Mouse (Mus musculus): ENCODE results near the gene Rufy1.
A peak's percentile ranks its signal among the peaks of the same experiment; 100 is the strongest.
"Not testable (repeated sequence)": the region's sequence is repeated elsewhere in the genome, so short reads cannot be mapped to it uniquely, and the experiment has no call there.

Rufy1 gene

DNA sequence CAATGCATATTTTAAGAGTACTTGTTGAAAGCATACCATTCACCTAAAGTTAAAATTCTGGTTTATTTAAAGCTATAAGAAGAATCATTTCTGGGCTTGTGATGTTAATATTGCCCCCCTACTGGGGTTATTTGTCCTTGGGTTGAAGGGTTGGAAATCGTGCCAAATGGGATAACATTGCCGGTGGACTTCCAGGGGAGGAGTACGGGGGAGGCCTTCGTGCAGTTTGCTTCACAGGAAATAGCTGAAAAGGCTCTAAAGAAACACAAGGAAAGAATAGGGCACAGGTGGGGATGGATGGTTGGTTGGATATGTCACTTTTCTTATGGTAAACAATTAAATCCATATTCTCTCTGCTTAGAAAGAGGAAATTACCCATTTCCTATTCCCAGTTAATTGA lies 49.6 kb downstream of the Rufy1 start:
- no peak for DNase-seq (ENCODE audit: low read depth, low spot score)

DNA sequence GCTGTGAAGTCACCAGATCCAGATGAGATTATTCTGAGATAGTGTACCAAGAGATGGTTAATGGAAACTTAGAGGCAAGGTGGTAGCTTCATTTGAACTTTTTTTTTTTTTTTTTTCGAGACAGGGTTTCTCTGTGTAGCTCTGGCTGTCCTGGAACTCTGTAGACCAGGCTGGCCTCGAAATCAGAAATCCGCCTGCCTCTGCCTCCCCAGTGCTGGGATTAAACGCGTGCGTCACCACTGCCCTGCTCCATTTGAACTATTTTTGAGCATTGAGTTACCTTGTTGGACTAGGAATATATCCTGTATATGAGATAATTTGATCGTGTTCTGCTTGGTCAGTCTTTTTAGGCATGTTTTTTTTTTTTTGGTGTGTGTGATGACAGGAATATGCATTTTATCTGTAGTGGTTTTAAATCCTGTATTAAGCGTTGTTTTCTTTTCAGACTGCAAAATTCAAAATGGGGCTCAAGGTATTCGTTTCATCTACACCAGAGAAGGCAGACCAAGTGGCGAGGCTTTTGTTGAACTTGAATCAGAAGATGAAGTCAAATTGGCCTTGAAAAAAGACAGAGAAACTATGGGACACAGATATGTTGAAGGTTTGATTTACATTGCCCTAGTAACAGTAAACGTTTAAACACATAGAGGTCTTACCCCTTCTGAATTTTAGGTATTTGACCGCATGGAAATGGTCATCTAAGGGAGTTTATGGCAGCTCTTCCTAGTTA lies 51.7 kb downstream of the Rufy1 start:
- DNase-seq (ENCODE audit: low read depth, low spot score) = no peak

DNA sequence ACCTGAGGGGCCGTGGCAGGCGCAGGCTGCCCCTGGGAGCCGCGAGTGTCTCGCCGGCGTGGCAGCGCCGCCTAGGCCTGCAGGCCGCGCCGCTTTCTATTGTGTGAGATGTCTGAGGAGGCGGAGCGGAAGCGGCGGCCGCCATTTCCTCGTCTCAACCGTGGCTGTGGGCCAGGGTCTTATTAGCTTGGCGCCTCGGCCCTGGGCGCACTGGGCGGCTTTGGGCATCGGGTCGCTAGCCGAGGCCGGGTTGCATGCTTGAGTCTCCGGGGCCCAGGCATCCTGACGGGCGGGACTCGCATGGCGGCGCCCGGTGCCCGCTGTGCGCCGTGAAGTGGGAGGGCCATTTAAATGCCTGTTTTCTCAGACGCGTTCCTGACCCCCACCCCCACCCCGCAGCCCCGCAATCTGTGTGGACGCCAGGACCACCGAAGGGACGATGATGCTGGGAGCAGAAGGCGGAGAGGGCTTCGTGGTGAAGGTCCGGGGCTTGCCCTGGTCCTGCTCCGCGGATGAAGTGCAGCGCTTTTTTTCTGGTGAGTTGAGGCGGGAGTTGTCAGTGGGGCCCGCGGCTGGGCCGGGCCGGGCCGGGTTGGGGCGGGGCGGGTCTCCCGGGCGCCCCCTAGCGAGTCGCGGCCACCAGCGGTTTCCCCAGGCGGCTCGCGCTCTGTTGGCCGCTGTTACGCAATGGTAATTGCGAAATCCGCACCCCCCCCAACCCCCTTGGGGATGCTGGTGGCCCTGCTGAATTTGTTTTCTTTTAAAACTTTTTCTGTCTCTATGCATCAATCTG lies 52.8 kb downstream of the Rufy1 start:
- DNase-seq (ENCODE audit: low read depth, low spot score) = peak; percentile 47

DNA sequence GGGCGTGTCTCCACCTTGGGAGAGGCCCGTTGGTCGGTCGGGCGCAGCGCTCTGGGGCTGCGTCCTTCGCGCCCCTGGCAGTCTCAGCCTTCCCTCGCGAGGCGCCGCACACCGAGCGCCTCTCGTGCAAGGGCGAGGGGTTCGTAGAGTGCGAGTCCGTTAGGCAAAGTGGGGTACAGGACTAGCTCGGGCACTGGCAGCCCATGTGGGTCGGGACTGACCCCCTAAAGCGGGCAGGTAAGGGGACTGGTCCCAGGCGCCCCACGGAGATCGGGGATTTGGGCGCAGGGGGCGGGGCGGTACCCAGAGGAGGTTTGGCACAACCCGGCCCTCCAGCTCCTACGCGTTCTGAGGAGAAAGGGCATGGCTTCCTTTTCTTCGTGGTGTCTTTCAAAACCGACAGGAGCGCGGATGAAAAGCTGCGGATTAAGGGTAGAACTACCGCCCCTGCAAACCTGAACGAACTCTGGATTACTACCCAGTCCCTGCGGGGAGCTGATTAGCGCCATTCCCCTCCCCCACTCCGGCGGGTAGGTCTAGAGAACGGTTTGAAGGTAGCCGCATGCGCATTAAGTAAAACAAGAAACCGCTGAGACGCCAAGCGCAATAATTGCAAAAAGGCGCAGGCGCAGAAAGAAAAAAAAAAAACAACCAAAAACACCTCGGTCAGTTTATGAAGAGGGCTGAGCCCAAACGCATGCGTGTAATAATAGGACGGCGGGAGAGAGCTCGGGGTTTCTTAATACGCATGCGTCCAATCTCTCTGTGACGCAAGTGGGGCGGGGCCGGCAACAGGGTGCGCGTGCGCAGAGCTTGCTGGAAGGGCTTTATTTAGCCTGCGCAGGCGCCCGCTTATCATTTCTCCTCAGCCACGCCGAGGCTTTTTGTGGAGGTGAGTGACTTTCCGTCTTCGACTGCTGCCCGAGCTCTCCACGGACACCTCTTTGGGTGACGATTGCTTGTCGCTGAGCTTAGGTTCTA lies 53.7 kb downstream of the Rufy1 start, which contains the start of gene Hnrnph1:
Gene Hnrnph1 (plus strand): TSS at position 80 of the 981 bp plus-strand sequence.
- DNase-seq (ENCODE audit: low read depth, low spot score) = peak; percentile 98

DNA sequence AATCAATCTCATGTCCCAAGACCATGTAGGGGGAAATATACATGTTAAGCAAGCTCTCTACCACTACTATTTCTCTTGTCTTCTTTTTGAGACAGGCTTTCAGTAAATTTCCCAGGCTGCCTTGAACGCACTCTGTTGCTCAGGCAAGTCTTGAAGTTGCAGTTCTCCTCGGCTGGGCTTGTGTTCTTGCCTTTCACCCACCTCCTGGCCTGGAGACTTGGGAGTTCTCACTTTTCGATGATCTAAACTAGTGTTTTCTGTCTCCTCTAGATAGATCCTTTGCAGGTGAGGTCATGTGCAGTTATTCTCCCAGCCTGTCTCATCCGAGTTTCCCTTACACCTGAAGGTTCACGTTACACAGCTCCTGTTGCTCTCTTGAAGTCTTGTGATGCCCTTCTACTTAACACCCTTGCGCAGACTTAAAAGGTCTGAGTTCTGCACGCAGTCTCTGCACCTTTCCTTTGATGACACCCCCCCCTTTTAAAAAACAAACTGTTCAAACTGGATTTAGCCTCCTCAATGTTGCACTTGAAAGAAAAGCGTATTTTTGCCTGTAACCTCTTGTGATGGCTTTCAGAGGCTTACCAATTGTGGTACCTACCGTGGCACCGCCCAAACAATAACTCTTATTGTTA lies 54.7 kb downstream of the Rufy1 start:
- DNase-seq (ENCODE audit: low read depth, low spot score) = no peak

DNA sequence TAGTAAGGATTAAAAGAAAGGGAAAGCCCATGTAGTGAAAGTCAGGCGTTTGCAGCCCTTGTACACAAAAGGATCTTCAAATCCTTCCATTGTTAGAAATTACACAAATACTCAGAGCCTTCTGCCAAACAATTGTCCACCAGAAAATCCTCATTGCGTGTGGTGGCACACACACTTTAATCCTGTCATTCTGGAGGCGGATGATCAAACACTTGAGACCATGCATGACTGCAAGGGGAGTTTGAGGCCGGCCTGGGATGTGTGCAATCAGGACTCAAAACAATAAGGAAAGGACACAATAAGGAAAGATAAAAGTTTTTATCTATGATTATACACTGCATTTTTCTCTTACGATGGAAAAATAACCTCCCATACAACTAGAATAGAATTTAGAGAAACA lies 55.5 kb downstream of the Rufy1 start:
- no peak for DNase-seq (ENCODE audit: low read depth, low spot score)

DNA sequence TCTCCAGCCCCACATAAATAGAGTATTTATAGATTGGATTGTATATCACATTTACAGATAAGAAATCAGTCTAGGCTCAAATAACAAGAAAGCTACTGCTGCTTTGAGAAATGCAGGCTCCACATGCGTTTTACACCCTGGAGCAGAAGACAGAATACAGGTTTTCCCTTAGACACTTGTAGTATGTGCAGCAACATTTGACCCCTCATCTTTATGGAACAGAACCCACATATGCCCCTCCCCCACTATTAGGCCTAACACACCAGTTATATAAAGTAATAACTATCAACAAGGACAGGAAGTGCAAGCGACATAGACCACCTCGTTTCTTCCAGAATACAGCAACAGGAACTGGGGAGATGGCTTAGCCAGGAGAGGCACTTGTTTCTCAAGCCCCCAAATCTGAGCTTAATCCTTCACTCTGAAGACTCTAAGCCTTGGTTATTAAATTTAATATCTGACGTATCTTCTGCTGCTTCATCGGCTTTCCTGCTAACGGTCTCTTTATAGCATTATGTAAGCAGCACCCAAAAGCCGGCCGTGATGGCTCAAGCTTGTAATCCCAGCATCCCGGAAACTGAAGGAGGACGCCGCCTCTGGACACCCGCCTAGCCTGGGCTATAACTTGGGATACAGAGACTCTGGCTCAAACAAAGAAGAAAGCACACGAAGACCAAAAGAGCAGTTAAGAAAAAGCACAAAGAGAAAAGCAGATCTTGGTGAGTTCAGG lies 56.5 kb downstream of the Rufy1 start:
- peak; percentile 33 for DNase-seq (ENCODE audit: low read depth, low spot score)

DNA sequence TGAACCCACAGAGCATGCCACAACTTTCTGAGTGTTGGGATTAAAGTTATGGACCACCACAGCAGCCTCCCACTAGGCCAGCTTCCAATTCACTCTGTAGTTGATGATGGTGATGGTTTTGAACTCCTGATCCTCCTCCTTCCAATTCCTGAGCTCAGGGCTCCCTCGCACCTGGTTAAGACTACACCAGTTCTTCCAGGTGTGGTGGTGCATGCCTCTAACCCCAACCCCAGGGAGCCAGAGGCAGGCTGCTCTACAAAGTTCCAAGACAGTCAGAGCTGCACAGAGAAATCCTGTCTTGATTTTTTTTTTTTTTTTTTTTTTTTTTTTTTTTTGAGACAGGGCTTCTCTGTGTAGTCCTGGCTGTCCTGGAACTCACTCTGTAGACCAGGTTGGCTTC lies 57.3 kb downstream of the Rufy1 start:
- DNase-seq (ENCODE audit: low read depth, low spot score) = no peak

DNA sequence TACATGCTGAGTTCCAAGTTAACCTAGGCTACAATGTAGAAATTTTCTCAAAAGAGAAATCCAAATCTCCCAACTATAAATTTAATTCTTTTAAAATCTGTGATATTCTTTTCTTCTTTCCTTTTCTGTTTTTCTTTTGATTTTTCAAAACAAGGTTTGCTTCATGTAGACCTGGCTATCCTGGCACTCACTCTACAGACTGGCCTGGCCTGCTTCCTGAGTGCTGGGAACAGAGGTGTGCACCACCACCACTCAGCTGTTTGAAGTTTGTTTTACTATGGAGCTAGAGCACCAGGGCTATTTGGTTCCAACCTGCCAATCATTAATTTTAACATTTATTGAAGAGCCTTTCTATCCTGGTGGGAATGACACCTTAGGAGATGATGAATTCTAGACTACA lies 57.8 kb downstream of the Rufy1 start:
- DNase-seq (ENCODE audit: low read depth, low spot score) = no peak

DNA sequence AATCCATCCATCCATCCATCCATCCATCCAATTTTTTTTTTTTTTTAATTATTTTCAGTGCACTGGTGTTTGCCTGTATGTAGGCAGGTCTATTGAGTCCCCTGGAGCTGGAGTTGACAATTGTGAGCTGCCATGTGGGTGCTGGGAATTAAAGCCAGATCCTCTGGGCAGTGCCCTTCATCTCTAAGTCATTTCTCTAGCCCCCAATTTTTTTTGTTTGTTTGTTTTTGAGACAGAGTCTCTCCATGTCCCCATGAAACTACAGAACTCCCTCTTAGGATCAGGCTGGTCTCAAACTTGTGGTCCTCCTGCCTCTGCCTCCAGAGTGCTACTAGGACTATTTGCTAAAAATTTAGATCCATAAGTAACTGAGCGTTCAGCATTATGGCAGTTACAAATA lies 59.0 kb downstream of the Rufy1 start:
- no peak for DNase-seq (ENCODE audit: low read depth, low spot score)

DNA sequence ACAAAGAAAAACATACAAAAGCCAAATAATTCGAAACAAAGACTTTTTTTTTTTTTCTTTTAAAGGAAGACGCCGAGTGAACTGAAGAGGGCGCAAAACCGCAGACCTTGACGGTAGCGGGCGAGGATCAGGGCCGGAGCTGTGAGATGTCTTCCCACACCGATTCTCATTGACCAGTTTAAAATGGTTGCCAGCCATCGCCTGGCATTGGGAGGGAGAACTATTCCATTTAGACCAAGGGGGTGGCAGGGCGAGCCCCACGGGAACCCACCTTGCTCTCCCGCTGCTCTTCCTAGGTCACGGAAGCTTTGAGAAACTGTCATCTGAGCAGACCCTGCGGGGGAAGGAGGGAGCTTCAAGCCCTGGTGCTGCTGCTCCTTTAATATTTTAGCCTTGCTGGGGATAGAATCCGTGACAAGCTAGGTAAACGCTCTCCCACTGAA lies 59.5 kb downstream of the Rufy1 start:
- no peak for DNase-seq (ENCODE audit: low read depth, low spot score)

DNA sequence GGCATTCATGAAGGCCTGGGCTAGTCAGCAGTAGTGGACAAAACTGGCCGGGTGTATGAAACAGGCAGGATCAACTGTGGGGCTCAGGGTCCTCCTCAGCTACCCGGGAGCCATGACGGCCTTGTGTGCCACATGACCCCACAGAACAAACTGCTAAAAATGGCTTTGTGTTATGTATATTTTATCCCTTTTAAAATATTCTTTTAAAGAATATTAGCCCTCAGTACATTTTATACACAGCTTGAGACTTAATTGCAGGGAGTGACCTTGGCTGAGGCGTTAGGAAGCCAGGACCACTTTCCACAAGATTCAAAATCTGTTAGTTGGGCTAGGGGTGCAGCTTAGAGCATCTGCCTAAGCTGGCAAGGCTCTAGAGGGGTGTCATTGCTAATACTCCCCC lies 60.0 kb downstream of the Rufy1 start:
- no peak for DNase-seq (ENCODE audit: low read depth, low spot score)

DNA sequence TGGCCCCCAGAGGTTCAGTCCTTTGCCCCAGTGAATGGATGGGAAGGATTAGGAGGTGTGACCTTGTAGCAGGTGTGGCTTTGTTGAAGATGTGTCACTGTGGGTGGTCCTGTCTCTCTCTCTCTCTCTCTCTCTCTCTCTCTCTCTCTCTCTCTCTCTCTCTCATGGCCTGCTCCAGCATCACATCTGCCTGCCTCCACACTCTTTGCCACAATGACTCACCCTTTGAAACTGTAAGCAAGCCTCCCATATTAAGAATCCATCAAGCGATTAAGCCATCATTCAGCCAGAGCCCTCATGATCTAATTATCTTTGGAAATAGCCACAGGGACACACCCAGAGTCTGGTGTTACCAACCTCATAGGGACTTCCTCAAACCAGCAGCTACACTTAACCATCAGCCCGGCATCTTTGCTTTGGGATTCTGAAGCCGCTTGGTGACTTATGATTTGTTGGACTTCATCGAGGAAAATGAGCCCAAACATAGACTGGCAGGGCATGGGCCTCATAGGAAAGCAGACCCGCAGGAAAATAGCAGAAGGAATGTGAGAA lies 61.5 kb downstream of the Rufy1 start:
- DNase-seq (ENCODE audit: low read depth, low spot score) = no peak

DNA sequence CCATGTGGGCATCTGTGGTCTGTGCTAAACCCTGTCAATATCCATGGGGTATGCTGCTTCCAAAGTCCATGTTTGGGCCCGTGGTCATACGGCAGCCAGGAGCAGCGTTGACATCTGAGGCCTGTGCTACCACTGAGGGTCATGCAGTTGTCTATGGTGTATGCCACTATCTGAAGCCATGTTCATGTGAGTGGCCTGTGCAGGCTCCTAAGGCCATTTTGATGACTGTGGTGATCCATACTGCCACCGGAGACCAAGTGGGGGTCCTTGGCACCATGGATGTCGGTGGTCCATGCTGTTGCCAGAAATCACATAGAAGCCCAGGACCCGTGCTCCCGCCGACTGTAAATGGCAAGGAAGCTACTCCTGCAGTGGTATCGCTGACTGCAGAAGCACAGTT lies 63.4 kb downstream of the Rufy1 start:
- DNase-seq (ENCODE audit: low read depth, low spot score) = no peak

DNA sequence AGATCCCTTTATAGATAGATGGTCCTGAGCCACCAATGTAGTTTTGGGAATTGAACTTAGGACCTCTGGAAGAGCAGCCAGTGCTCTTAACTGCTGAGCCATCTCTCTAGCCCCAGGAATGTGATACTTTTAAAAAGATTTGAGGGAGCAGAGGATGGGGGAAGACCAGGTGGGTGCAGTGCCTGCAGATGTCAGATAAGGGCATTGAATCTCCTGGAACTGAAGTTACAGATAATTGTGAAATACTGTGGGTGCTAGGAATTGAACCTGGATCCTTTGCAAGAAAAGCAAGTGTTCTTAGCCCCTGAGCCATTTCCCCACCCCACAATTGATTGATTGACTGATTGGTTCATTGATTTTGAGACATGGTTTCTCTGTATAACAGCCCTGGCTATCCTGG lies 65.6 kb downstream of the Rufy1 start:
- DNase-seq (ENCODE audit: low read depth, low spot score) = no peak

DNA sequence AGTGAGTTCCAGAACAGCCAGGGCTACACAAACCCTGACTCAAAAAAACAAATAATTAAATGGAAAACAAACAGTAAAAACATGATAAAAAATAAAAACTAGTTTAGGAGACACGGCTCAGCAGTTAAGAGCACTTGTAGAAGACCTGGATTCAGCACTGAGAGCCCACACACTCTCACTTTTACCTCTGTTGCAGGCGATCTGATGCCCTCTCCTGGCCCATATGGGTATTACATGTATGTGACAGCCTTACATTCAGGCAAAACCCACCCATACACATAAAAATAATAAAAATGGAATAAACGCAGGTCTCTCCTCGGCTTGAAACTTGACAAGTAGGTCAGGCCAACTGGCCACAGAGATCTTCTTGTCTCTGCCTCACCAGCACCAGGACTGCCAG lies 66.4 kb downstream of the Rufy1 start:
- peak; percentile 44 for DNase-seq (ENCODE audit: low read depth, low spot score)

DNA sequence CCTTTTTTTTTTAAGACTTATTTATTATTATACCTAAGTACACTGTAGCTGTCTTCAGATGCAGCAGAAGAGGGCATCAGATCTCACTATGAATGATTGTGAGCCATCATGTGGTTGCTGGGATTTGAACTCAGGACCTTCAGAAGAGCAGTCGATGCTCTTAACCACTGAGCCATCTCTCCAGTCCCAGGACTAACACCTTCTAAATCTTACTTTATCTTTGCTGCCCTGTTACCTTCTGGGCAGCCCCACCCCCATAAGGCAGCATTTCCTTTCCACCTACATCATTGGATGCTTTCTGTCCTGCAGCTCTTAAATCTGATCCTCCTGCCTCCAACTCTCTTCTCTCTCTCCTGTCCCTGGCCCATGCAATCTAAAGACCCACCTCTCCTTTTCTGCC lies 69.6 kb downstream of the Rufy1 start:
- not testable (repeated sequence) for DNase-seq (ENCODE audit: low read depth, low spot score)

DNA sequence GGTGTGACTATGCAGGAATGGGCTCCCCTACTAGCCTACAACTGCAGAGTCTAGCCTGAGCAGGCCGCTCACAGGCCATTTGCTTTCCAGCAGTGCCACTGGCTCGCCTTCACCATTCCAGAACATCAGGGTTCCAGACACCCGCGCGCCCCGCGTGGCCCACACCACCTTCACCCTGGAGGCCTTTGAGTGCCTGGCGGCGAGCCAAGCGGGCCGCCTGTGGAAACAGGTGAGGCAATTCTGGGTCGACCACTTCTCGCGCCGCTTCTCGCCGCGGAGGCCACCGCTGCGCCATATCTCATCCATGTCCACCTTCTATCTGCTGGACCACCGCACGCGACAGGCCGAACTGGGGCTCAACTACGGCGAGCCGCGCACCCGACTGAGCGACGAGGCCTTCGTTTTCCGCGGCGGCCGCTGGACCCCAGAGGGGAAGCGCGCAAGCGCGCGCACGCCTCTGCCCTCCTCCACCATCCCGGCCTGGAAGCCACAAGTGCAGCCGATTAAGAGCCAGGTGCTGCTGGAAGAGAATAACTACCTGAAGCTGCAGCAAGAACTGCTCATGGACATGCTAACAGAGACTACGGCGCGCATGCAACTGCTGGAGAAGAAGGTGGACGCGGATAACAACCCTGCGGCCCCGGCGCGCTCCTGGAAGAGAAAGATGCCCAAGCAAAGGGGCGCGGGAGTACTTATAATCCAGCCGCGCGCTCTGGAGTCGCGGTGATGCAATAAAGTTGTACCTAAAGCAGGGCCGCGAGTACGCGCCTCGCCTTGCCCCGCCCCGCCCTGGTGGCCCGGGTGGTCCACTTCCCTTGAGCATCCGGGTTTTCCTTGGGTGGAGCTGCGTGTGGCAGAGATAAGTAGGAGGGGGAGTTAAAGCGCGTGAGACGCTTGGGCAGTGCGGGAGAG lies 71.7 kb downstream of the Rufy1 start:
- DNase-seq (ENCODE audit: low read depth, low spot score) = no peak

DNA sequence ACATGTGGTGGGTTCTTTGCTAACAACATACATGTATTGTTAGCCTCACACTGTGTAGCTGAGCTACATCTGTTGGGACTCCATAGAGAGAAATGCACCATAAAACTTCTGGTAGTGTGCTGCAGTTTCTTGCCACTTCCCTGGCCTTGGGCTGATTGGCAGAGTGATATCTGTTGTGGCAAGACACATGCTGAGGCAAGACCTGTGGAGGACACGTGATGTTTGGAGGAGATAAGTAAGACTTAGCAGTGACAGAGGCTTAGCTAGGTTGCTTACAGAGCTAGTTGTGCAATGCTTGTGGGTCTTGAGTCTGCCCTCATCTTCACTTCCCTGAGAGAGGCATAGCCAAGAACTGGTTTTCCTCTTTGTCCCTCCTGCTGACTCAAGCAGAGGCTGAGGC lies 75.5 kb downstream of the Rufy1 start:
- no peak for DNase-seq (ENCODE audit: low read depth, low spot score)
